Mouse (Mus musculus): ENCODE results near the gene Elavl1. TPM values are rescaled to one million over a fixed set of nuclear protein-coding genes. Genes with fewer than 3 reads are reported as not detected.
A peak's percentile ranks its signal among the peaks of the same experiment; 100 is the strongest.
"Not testable (repeated sequence)": the region's sequence is repeated elsewhere in the genome, so short reads cannot be mapped to it uniquely, and the experiment has no call there.

The Elavl1 gene
- polyA plus RNA-seq, 1 experiment from 2014 or later, result 245 TPM

DNA sequence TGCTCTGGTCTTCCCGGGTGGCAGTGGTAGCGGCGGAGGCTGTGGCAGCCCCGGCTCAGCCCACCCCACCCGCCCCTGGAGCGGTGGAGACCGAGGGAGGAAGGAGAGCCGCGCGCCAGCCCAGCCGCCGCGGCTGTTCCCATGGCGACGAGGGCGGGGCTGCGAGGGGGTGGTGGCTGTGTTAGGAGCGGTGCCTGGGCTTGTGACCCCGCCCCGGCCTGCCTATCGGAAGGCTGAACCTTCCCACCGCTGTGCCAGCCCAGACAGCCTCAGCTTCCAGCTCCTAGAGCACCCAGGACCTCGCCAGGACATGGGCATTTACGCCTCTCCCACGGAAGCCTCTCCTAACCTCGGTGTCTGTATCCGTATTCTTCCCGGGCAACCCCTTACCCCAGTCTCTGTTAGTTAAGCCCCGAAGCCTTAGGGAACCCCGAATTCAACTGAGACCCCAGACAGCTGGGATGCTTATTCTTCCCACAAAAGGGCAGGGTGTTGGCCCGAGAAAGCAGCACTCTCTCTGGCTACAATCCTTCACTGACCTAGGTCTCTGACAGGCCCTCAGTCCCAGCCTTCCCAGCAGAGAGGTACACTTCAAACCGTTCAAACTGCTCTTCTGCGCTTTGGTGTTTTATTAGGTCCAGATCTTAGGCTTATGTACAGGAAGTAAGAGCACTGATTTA is 65.9 kb downstream of the Elavl1 start, which contains the start of gene Ctxn1:
TSS of gene Ctxn1 (minus strand) at position 150 of the 680 bp plus-strand sequence.
- peak; percentile 98 for DNase-seq (ENCODE audit: low spot score)
- peaks cover 70% of the 10 kb centered on the region for H3K36me3 ChIP-seq (ENCODE audit: control insufficient read depth, insufficient read depth, low read length)
- peak within 1 kb of the TSS; percentile 67 for H3K4me2 ChIP-seq (ENCODE audit: low read length)
- peak within 1 kb of the TSS; percentile 89 for H3K4me3 ChIP-seq (ENCODE audit: low read depth, low read length)
- no peaks in the 10 kb centered on the region for H3K27me3 ChIP-seq (replicated peaks; ENCODE audit: control insufficient read depth, insufficient read depth, low read length)
- peak; percentile 90 for ATAC-seq (replicated peaks; ENCODE audit: low FRiP score, low TSS enrichment, low read depth)
- peak within 1 kb of the TSS; percentile 83 for H3K27ac ChIP-seq (ENCODE audit: low read depth)
- H3K4me1 ChIP-seq (replicated peaks; ENCODE audit: control insufficient read depth, insufficient read depth, low read length), result peaks cover 17% of the 10 kb centered on the region
- H3K9me3 ChIP-seq (ENCODE audit: control insufficient read depth, low read length), result no peaks in the 10 kb centered on the region
- H3K9ac ChIP-seq (ENCODE audit: low read length), result peak within 1 kb of the TSS; percentile 88
- WGBS, result 8% methylated on average over 28 of the region's 33 CpGs

DNA sequence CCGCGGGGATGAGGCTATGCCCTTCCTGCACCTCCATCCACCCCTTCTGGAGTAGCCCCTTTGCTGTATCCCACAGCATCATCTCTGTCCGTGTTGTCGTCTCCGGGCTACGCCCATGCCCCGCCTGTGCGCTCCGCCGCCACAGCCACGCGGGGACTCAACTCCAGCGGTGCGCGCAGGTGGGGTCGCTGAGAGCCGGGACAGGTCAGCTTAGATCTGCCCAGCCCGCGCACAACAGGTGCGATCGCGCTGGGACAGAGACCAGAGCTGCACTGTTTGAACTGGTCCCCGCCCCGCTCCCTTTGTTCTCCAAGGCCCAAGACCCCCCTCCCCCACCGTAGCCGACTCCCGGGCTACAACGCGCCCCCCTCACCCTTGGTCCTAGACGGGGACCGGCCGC is 66.5 kb downstream of the Elavl1 start:
- H3K4me1 ChIP-seq (replicated peaks; ENCODE audit: control insufficient read depth, insufficient read depth, low read length), result peaks cover 23% of the 10 kb centered on the region
- peak overlapping the region; percentile 88 for H3K9ac ChIP-seq (ENCODE audit: low read length)
- ATAC-seq (replicated peaks; ENCODE audit: low FRiP score, low TSS enrichment, low read depth) (peak; percentile 79), DNase-seq (ENCODE audit: low spot score) (no peak)
- no peaks in the 10 kb centered on the region for H3K27me3 ChIP-seq (replicated peaks; ENCODE audit: control insufficient read depth, insufficient read depth, low read length)
- peak overlapping the region; percentile 89 for H3K4me3 ChIP-seq (ENCODE audit: low read depth, low read length)
- peaks cover 64% of the 10 kb centered on the region for H3K36me3 ChIP-seq (ENCODE audit: control insufficient read depth, insufficient read depth, low read length)
- peak overlapping the region; percentile 83 for H3K27ac ChIP-seq (ENCODE audit: low read depth)
- peak overlapping the region; percentile 67 for H3K4me2 ChIP-seq (ENCODE audit: low read length)
- no peaks in the 10 kb centered on the region for H3K9me3 ChIP-seq (ENCODE audit: control insufficient read depth, low read length)
- WGBS, result under 1% methylated on average over 32 of the region's 32 CpGs

DNA sequence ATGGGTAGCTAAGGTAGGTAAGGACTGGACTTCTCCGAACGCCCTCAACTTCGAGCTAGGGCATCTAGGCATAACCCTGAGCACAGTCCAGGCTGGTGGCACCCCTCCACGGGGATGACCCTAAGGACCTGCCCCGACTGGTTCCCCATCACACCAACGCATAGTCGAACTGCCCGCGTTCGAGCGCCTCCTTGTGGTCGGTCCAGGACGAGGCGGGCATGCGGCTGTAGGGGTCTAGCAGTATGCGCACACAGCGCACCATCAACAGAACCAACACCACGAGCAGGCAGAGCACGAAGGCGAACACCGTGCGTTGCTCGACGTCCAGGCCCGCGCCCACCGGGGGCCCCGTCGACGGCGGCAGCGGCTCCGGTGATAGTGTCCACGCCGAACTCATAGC is 67.0 kb downstream of the Elavl1 start:
- H3K36me3 ChIP-seq (ENCODE audit: control insufficient read depth, insufficient read depth, low read length), result peaks cover 60% of the 10 kb centered on the region
- H3K27ac ChIP-seq (ENCODE audit: low read depth), result peak overlapping the region; percentile 83
- DNase-seq (ENCODE audit: low spot score), result peak; percentile 94
- ATAC-seq (replicated peaks; ENCODE audit: low FRiP score, low TSS enrichment, low read depth), result peak; percentile 64
- 2% methylated on average over 35 of the region's 35 CpGs for WGBS
- peak overlapping the region; percentile 89 for H3K4me3 ChIP-seq (ENCODE audit: low read depth, low read length)
- peaks cover 24% of the 10 kb centered on the region for H3K4me1 ChIP-seq (replicated peaks; ENCODE audit: control insufficient read depth, insufficient read depth, low read length)
- peak overlapping the region; percentile 88 for H3K9ac ChIP-seq (ENCODE audit: low read length)
- no peaks in the 10 kb centered on the region for H3K27me3 ChIP-seq (replicated peaks; ENCODE audit: control insufficient read depth, insufficient read depth, low read length)
- no peaks in the 10 kb centered on the region for H3K9me3 ChIP-seq (ENCODE audit: control insufficient read depth, low read length)
- peak overlapping the region; percentile 67 for H3K4me2 ChIP-seq (ENCODE audit: low read length)

DNA sequence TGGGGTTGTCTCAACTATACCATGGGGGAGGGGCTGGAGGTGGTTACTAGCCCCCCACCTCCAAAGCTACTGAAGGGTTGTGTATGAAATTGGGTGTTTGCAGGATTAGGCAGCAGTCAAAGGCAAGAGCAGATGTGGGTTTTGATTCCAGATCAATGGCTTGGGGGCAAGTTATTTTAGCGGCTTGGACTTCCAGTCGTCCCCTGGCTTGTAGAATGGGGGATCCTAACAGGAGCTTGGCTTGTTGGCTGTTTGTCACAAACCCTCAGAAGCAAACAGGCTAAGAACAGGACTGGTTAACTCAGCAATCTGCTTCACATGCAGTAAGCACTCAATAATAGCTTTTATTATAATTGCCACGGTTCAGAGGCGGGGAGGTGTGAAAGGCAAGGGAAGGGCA is 67.9 kb downstream of the Elavl1 start:
- peaks cover 24% of the 10 kb centered on the region for H3K4me1 ChIP-seq (replicated peaks; ENCODE audit: control insufficient read depth, insufficient read depth, low read length)
- DNase-seq (ENCODE audit: low spot score), result no peak
- H3K9me3 ChIP-seq (ENCODE audit: control insufficient read depth, low read length), result no peaks in the 10 kb centered on the region
- no peak overlapping the region for H3K9ac ChIP-seq (ENCODE audit: low read length)
- peak overlapping the region; percentile 45 for H3K27ac ChIP-seq (ENCODE audit: low read depth)
- ATAC-seq (replicated peaks; ENCODE audit: low FRiP score, low TSS enrichment, low read depth), result no peak
- no peak overlapping the region for H3K4me3 ChIP-seq (ENCODE audit: low read depth, low read length)
- peaks cover 51% of the 10 kb centered on the region for H3K36me3 ChIP-seq (ENCODE audit: control insufficient read depth, insufficient read depth, low read length)
- peak overlapping the region; percentile 67; the same call in 1 of the 2 replicates for H3K4me2 ChIP-seq (ENCODE audit: low read length)
- WGBS, result 80% methylated on average over 4 of the region's 4 CpGs
- H3K27me3 ChIP-seq (replicated peaks; ENCODE audit: control insufficient read depth, insufficient read depth, low read length), result no peaks in the 10 kb centered on the region

DNA sequence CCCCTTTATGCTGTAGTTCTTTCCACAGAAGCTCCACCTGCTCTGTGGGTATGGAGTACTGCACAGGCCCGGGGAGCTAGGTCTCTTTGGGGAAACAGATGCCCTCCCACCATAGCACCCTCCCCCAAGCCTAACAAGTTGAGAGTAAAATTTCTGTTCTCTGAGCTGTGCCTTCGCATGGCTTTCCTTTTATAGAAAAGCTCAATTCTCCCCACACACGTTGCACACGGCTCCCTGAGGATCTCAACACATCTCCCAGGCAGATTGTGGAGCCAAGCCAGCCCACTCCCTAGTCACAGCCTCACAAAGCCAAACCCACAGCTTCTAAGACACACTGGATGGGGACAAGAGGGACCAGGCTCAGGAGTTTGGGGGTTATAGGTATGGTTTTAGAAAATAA is 68.3 kb downstream of the Elavl1 start:
- H3K4me2 ChIP-seq (ENCODE audit: low read length), result 0 out of 2 replicates have a peak overlapping the region, but pooled peaks have one; percentile 11
- H3K27ac ChIP-seq (ENCODE audit: low read depth), result peak overlapping the region; percentile 45
- WGBS, result 55% methylated on average over 4 of the region's 4 CpGs
- H3K36me3 ChIP-seq (ENCODE audit: control insufficient read depth, insufficient read depth, low read length), result peaks cover 47% of the 10 kb centered on the region
- DNase-seq (ENCODE audit: low spot score) (no peak), ATAC-seq (replicated peaks; ENCODE audit: low FRiP score, low TSS enrichment, low read depth) (no peak)
- no peak overlapping the region for H3K9ac ChIP-seq (ENCODE audit: low read length)
- peaks cover 24% of the 10 kb centered on the region for H3K4me1 ChIP-seq (replicated peaks; ENCODE audit: control insufficient read depth, insufficient read depth, low read length)
- H3K27me3 ChIP-seq (replicated peaks; ENCODE audit: control insufficient read depth, insufficient read depth, low read length), result no peaks in the 10 kb centered on the region
- no peaks in the 10 kb centered on the region for H3K9me3 ChIP-seq (ENCODE audit: control insufficient read depth, low read length)
- H3K4me3 ChIP-seq (ENCODE audit: low read depth, low read length), result no peak overlapping the region

DNA sequence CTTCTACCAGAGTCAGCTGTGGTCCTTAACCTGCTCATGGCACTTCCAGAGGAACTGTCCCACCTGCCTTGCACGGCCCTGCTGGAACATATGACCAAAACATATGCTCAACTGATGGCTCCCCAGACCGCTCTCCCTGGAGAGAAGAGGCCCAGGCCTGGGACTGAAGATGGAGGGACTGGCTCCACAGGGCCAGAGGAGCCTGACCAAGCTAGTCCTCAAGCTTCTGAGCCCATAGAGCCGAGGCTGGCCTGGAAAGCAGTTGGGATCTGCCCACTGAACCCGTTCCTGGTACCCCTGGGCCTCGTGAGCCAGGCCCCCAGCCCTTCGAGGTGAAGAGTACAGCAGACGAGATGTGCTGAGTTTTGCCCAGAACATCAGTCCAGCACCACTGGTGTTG is 69.7 kb downstream of the Elavl1 start:
- H3K4me1 ChIP-seq (replicated peaks; ENCODE audit: control insufficient read depth, insufficient read depth, low read length), result peaks cover 28% of the 10 kb centered on the region

DNA sequence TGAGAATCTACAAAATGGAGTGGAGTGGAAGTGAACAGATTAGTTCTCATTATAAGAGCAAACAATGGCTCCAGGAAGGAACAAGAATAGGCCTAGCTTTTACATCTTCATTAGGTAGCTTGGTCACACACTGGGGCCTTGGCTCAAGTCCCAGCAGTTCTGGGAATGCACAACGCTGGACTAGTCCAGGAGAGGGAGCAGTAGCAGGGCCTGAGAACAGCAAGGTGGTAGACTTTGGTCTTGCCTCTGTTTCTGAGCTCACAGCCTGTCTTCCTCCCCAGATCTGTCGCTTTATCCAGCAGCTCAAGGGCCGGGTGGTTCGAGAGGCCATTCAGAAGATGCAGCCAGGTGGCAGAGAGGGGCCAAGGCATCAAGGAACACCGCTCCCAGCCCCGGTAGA is 71.2 kb downstream of the Elavl1 start:
- peak overlapping the region; percentile 64 for H3K4me2 ChIP-seq (ENCODE audit: low read length)
- H3K9ac ChIP-seq (ENCODE audit: low read length), result no peak overlapping the region
- H3K9me3 ChIP-seq (ENCODE audit: control insufficient read depth, low read length), result no peaks in the 10 kb centered on the region
- peaks cover 34% of the 10 kb centered on the region for H3K36me3 ChIP-seq (ENCODE audit: control insufficient read depth, insufficient read depth, low read length)
- H3K27ac ChIP-seq (ENCODE audit: low read depth), result no peak overlapping the region
- WGBS, result 67% methylated on average over 6 of the region's 6 CpGs
- ATAC-seq (replicated peaks; ENCODE audit: low FRiP score, low TSS enrichment, low read depth), result no peak
- peak overlapping the region; percentile 94 for H3K4me3 ChIP-seq (ENCODE audit: low read depth, low read length)
- no peaks in the 10 kb centered on the region for H3K27me3 ChIP-seq (replicated peaks; ENCODE audit: control insufficient read depth, insufficient read depth, low read length)
- peaks cover 22% of the 10 kb centered on the region for H3K4me1 ChIP-seq (replicated peaks; ENCODE audit: control insufficient read depth, insufficient read depth, low read length)
- DNase-seq (ENCODE audit: low spot score), result no peak

More for the DNA sequence above, 69.7 kb downstream of the Elavl1 start:
- H3K27ac ChIP-seq (ENCODE audit: low read depth); H3K9ac ChIP-seq (ENCODE audit: low read length); ATAC-seq (replicated peaks; ENCODE audit: low FRiP score, low TSS enrichment, low read depth); H3K27me3 ChIP-seq (replicated peaks; ENCODE audit: control insufficient read depth, insufficient read depth, low read length); DNase-seq (ENCODE audit: low spot score); H3K4me3 ChIP-seq (ENCODE audit: low read depth, low read length); H3K9me3 ChIP-seq (ENCODE audit: control insufficient read depth, low read length); H3K4me2 ChIP-seq (ENCODE audit: low read length): not testable (repeated sequence)
- WGBS, result 88% methylated on average over 7 of the region's 7 CpGs
- peaks cover 33% of the 10 kb centered on the region for H3K36me3 ChIP-seq (ENCODE audit: control insufficient read depth, insufficient read depth, low read length)

DNA sequence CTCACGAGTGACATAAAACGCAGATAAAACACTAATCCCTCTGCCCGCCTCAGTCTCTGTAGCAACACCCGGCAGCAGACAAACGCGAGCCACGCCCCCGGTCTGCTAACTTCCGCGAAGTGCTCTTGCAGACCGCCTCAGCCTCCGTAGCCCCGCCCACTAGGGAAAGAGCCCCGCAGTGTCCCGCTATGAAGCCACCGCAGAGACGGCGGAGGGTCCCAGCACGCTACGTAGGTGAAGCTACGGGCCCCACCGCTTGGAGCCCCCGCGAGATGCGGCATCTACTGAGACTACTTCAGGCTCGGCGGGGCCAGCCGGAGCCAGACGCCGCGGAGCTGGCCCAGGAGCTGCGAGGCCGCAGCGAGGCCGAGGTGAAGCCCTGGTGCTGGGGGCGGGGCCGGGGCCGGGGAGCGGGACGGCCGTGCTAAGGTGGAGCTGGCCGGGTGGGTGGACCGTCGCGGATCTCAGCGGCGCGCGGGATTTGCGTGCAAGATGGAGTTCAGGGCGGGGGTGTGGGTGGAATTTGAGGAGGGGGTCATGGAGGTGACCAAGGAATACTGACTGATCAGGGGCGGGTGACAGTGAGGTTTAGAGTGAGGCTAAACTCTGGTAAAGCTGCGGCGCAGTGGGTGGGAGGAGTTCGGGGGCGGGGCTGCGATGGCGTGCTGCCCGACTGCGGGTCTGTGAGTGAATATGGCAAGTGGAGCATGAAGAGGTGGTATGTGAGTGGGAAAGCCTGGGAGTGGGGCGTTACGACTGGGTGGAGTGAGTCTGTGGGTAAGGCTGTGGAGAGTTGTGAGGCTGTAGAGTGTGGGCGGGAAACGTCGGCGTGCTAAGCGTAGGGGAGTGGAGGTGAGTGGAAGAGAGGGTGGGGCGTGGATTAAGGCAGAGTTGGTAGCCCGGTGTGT is 72.0 kb downstream of the Elavl1 start, which contains the start of gene Snapc2:
TSS of gene Snapc2 (plus strand) at position 147 of the 908 bp plus-strand sequence.
- Histone ChIP-seq H3K27me3 (replicated peaks; ENCODE audit: control insufficient read depth, insufficient read depth, low read length) (no peaks in the 10 kb centered on the region), H3K4me3 (ENCODE audit: low read depth, low read length) (peak within 1 kb of the TSS; percentile 94), H3K4me2 (ENCODE audit: low read length) (peak within 1 kb of the TSS; percentile 64), H3K36me3 (ENCODE audit: control insufficient read depth, insufficient read depth, low read length) (peaks cover 36% of the 10 kb centered on the region), H3K9ac (ENCODE audit: low read length) (peak within 1 kb of the TSS; percentile 79), H3K4me1 (replicated peaks; ENCODE audit: control insufficient read depth, insufficient read depth, low read length) (peaks cover 22% of the 10 kb centered on the region), H3K9me3 (ENCODE audit: control insufficient read depth, low read length) (no peaks in the 10 kb centered on the region), H3K27ac (ENCODE audit: low read depth) (peak within 1 kb of the TSS; percentile 86)
- DNase-seq (ENCODE audit: low spot score) (peak; percentile 98), ATAC-seq (replicated peaks; ENCODE audit: low FRiP score, low TSS enrichment, low read depth) (peak; percentile 91)
- WGBS, result under 1% methylated on average over 68 of the region's 69 CpGs

All from intestine, embryonic 14.5 days (tissue).